9 mouse cellular contexts compared by ENCODE assay signal in the genomic region with DNA sequence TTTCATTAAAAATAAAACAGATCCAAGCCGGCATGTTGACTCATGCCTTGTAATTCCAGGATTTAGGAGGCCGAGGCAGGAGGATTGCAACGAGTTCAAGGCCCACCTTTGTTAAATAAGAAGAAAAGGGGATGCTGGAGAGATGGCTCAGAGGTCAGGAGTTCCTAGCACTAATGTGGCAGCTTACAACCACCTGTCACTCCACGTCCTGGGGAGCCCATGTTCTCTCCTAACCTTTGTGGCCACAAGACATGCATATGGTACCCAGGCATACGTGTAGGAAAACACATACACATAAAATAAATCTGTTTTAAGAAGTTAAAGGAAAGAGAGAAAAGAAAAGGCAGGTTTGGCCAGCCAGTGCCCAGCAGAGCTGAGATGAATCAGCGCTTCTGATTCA. TPM values are rescaled to one million over a fixed set of nuclear protein-coding genes. Genes with fewer than 3 reads are reported as not detected.
DNase-seq lines count a peak whose midpoint lies in the region; ATAC-seq lines count a peak whose summit lies in the region.
"Had no signal": no experiment of that assay in that cellular context is flagged by ENCODE, and none has a peak within 500 bp of the region (broad histone marks: within the 10 kb centered on the region; RNA-seq: fewer than 3 reads in every experiment).

No protein-coding gene starts in this region.

- 50% methylated on average over 6 of the region's 6 CpGs for WGBS in heart, embryonic 14.5 days
- 55% methylated on average over 6 of the region's 6 CpGs for WGBS in forebrain, embryonic 13.5 days
- 63% methylated on average over 6 of the region's 6 CpGs for WGBS in liver, embryonic 11.5 days

- no peaks in the 10 kb centered on the region for H3K9me3 ChIP-seq in heart, embryonic 14.5 days (ENCODE audit: control insufficient read depth, low read length)
- no peaks in the 10 kb centered on the region for H3K9me3 ChIP-seq in forebrain, embryonic 13.5 days (replicated peaks)
- H3K9me3 ChIP-seq in liver, embryonic 11.5 days (ENCODE audit: control insufficient read depth, low read length), result no peaks in the 10 kb centered on the region

- H3K4me3 ChIP-seq in heart, embryonic 14.5 days (ENCODE audit: control insufficient read depth in 1 of 2, insufficient read depth in 1 of 2, low read depth in 1 of 2, low read length in 2 of 2), result no peak overlapping the region
- no peak overlapping the region for H3K4me3 ChIP-seq in forebrain, embryonic 13.5 days
- H3K4me3 ChIP-seq in liver, embryonic 11.5 days (ENCODE audit: low read depth, low read length), result no peak overlapping the region

- peak overlapping the region; percentile 91 to 93 for H3K27ac ChIP-seq in heart, embryonic 14.5 days (replicated peaks in 1 of 2; ENCODE audit: control insufficient read depth in 1 of 2, insufficient read depth in 1 of 2, low read depth in 2 of 2, low read length in 2 of 2)
- peak overlapping the region; percentile 95 for H3K27ac ChIP-seq in forebrain, embryonic 13.5 days
- H3K27ac ChIP-seq in liver, embryonic 11.5 days (ENCODE audit: low read depth, low read length), result peak overlapping the region; percentile 71

- no peak for DNase-seq in heart, adult 9 months (ENCODE audit: low spot score in 2 of 2)
- DNase-seq in A20 (ENCODE audit: low read depth, low spot score), result peak; percentile 15
- no peak for DNase-seq in liver, embryonic 11.5 days (ENCODE audit: low spot score)
- no peak for DNase-seq in adrenal gland, postnatal 4 days (ENCODE audit: low spot score in 2 of 2)
- DNase-seq in cerebellum, postnatal 36 days, result no peak
- DNase-seq in right cerebral cortex, postnatal 4 days, result no peak
- DNase-seq: adrenal gland, adult 8-10 months had no signal

- H3K9ac ChIP-seq in heart, embryonic 14.5 days (ENCODE audit: low read length), result peak overlapping the region; percentile 70
- H3K9ac ChIP-seq in forebrain, embryonic 13.5 days, result no peak overlapping the region
- no peak overlapping the region for H3K9ac ChIP-seq in liver, embryonic 11.5 days (ENCODE audit: low read depth, low read length)

- peak overlapping the region; percentile 22; the same call in 1 of the 2 replicates for H3K4me2 ChIP-seq in heart, embryonic 14.5 days (ENCODE audit: low read length)
- no peak overlapping the region for H3K4me2 ChIP-seq in forebrain, embryonic 13.5 days
- H3K4me2 ChIP-seq in liver, embryonic 11.5 days, result no peak overlapping the region

- ATAC-seq in heart, embryonic 14.5 days (ENCODE audit: insufficient number of reproducible peaks, insufficient read depth, low FRiP score, low read depth), result no peak
- no peak for ATAC-seq in forebrain, embryonic 13.5 days
- no peak for ATAC-seq in liver, embryonic 11.5 days (replicated peaks; ENCODE audit: low FRiP score)

- H3K36me3 ChIP-seq in heart, embryonic 14.5 days (ENCODE audit: control insufficient read depth, insufficient read depth, low read length), result no peaks in the 10 kb centered on the region
- no peaks in the 10 kb centered on the region for H3K36me3 ChIP-seq in forebrain, embryonic 13.5 days (ENCODE audit: poor library complexity, severe bottlenecking)
- no peaks in the 10 kb centered on the region for H3K36me3 ChIP-seq in liver, embryonic 11.5 days (ENCODE audit: control insufficient read depth, insufficient read depth, low read length)

- no peaks in the 10 kb centered on the region for H3K27me3 ChIP-seq in heart, embryonic 14.5 days (ENCODE audit: control insufficient read depth, insufficient read depth, low read length)
- no peaks in the 10 kb centered on the region for H3K27me3 ChIP-seq in forebrain, embryonic 13.5 days
- peaks cover 30% of the 10 kb centered on the region for H3K27me3 ChIP-seq in liver, embryonic 11.5 days (replicated peaks; ENCODE audit: control insufficient read depth, insufficient read depth, low read length)

- peaks cover 61 to 75% of the 10 kb centered on the region in 2 experiments for H3K4me1 ChIP-seq in heart, embryonic 14.5 days (ENCODE audit: control insufficient read depth in 2 of 2, insufficient read depth in 2 of 2, low read length in 2 of 2)
- H3K4me1 ChIP-seq in forebrain, embryonic 13.5 days, result peaks cover 60% of the 10 kb centered on the region
- peaks cover 52% of the 10 kb centered on the region for H3K4me1 ChIP-seq in liver, embryonic 11.5 days (replicated peaks; ENCODE audit: control insufficient read depth, insufficient read depth, low read length)

RNA-seq across cellular contexts. Expression of gene Wasf2, which starts 37.2 kb away (rescaled TPM):
- 50.7 and 68.6 TPM in 2 replicates for polyA plus RNA-seq in heart, embryonic 14.5 days (2014; fragmentation: Nextera tagmentation; extraction: Ambion mirVana)
- polyA plus RNA-seq in forebrain, embryonic 13.5 days (2015; fragmentation: Nextera tagmentation; extraction: Ambion mirVana), result 36.7 and 42.9 TPM in 2 replicates
- polyA plus RNA-seq in liver, embryonic 11.5 days (2014; fragmentation: Nextera tagmentation; extraction: Ambion mirVana), result 32.1 and 42.2 TPM in 2 replicates
- 100 to 1,000 TPM; 155 to 157 TPM for total RNA-seq in adrenal gland, postnatal 4 days (2021)
